Mouse (Mus musculus): ENCODE results near the gene Rnf121.
"Not testable (repeated sequence)": the region's sequence is repeated elsewhere in the genome, so short reads cannot be mapped to it uniquely, and the experiment has no call there.

Gene Rnf121

GRCm38 (mm10) chr7:102066363-102066762 lies 1.1 kb upstream of the Rnf121 start:
- no peak for ATAC-seq (ENCODE audit: insufficient number of reproducible peaks, low FRiP score, low TSS enrichment)

- no peak; the same call in 1 of the 2 replicates for ATAC-seq (ENCODE audit: insufficient number of reproducible peaks, low FRiP score, low TSS enrichment)
Observed at GRCm38 (mm10) chr7:102064655-102065045, 619 bp downstream of the Rnf121 start.

DNA sequence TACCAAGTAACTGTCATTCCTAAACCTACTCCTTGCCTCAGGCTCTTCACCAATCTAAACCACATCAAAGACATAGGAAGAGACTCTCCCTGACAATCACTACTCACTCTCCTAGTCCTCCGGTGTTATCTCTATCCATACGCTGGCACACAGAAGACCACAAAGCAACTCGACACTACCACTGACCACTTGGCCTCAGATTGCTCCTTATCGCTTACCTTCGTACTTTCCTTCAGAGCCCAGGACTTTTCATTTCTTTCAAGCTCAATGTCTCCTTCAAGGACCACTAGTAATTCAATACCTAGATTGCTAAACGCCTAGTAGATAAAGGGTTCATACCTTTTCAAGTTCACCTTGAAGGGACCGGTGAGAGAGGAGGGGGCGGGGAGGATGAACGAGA lies 1.4 kb downstream of the Rnf121 start:
- ATAC-seq (ENCODE audit: insufficient number of reproducible peaks, low FRiP score, low TSS enrichment): no peak

GRCm38 (mm10) chr7:102062203-102062602 lies 3.1 kb downstream of the Rnf121 start:
- ATAC-seq (ENCODE audit: insufficient number of reproducible peaks, low FRiP score, low TSS enrichment): no peak

- ATAC-seq (ENCODE audit: insufficient number of reproducible peaks, low FRiP score, low TSS enrichment): no peak
Observed at GRCm38 (mm10) chr7:102061353-102061752, 3.9 kb downstream of the Rnf121 start.

GRCm38 (mm10) chr7:102048524-102048923 lies 16.7 kb downstream of the Rnf121 start:
- not testable (repeated sequence) for ATAC-seq (ENCODE audit: insufficient number of reproducible peaks, low FRiP score, low TSS enrichment)

- no peak for ATAC-seq (ENCODE audit: insufficient number of reproducible peaks, low FRiP score, low TSS enrichment)
Observed at GRCm38 (mm10) chr7:102042314-102042713, 23.0 kb downstream of the Rnf121 start.

GRCm38 (mm10) chr7:102037318-102037717 lies 28.0 kb downstream of the Rnf121 start:
- ATAC-seq (ENCODE audit: insufficient number of reproducible peaks, low FRiP score, low TSS enrichment): no peak

DNA sequence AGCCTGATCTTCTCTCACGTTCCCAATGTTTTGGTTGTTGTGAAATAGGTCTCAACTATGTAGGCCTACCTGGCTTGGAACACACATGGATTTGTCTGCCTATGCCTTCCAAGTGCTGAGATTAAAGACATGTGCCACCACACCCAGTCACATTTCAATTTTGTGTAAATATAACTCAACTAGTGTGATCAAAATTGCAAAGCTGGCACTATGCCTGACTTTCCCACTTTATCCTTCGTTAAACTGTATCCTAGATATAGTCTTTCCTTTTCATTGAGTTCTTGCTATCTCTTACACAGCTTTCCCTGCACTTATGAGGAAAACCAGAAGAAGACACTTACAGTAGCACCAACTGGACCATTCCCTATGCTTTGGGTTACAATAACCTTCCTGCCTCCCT lies 29.7 kb downstream of the Rnf121 start:
- ATAC-seq (ENCODE audit: insufficient number of reproducible peaks, low FRiP score, low TSS enrichment): no peak

DNA sequence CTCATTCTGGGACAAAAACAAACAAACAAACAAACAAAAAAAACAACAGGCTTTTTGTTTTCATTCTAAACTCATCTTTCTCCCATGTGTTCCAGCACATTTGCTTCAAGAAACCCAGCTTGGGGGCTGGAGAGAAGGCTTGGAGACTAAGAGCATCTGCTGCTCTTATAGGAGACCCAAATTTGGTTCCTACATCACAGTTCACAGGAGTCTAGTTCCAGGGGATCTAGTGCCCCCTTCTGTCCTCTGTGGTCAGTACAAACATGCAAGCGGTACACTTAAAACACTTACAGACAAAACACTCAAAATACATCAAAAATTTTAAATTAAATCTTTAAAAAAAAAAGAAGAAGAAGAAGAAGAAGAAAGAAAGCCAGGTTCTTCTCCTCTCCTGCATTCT lies 30.4 kb downstream of the Rnf121 start:
- ATAC-seq (ENCODE audit: insufficient number of reproducible peaks, low FRiP score, low TSS enrichment): no peak

- ATAC-seq (ENCODE audit: insufficient number of reproducible peaks, low FRiP score, low TSS enrichment): no peak
Observed at GRCm38 (mm10) chr7:102025187-102026119, 39.8 kb downstream of the Rnf121 start.

- ATAC-seq (ENCODE audit: insufficient number of reproducible peaks, low FRiP score, low TSS enrichment): no peak
Observed at GRCm38 (mm10) chr7:102023821-102024220, 41.4 kb downstream of the Rnf121 start.

GRCm38 (mm10) chr7:102020934-102021333 lies 44.3 kb downstream of the Rnf121 start:
- ATAC-seq (ENCODE audit: insufficient number of reproducible peaks, low FRiP score, low TSS enrichment): not testable (repeated sequence)

- ATAC-seq (ENCODE audit: insufficient number of reproducible peaks, low FRiP score, low TSS enrichment): no peak
Observed at GRCm38 (mm10) chr7:102019362-102019761, 45.9 kb downstream of the Rnf121 start.

DNA sequence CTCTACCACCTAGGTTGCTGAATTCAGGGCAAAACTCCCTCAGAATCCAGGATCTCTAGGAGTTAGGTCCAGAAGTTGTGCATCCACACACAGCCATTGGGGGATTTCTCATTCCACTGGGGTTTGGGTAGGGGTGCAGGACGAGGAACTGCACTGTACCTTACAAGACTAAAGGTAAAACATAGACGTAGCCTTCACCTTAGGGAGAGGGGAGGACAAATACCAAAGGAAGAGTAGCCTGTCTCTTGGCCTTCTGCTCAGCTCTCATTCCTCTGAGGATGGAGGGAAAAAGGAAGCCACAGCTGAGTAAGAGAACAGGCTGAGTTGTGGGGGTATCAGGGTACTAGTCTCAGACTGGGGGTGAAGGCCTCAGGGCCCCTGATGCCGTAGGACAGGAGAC lies 46.7 kb downstream of the Rnf121 start, which contains the start of gene Il18bp:
Gene Il18bp (minus strand): TSS at position 101 of the 400 bp plus-strand sequence.
- no peak for ATAC-seq (ENCODE audit: insufficient number of reproducible peaks, low FRiP score, low TSS enrichment)

GRCm38 (mm10) chr7:102018034-102018433 lies 47.2 kb downstream of the Rnf121 start:
- ATAC-seq (ENCODE audit: insufficient number of reproducible peaks, low FRiP score, low TSS enrichment): 0 out of 2 replicates have a peak, but pooled peaks have one; percentile 17

- ATAC-seq (ENCODE audit: insufficient number of reproducible peaks, low FRiP score, low TSS enrichment): no peak
Observed at GRCm38 (mm10) chr7:102017452-102017851, 47.8 kb downstream of the Rnf121 start.

DNA sequence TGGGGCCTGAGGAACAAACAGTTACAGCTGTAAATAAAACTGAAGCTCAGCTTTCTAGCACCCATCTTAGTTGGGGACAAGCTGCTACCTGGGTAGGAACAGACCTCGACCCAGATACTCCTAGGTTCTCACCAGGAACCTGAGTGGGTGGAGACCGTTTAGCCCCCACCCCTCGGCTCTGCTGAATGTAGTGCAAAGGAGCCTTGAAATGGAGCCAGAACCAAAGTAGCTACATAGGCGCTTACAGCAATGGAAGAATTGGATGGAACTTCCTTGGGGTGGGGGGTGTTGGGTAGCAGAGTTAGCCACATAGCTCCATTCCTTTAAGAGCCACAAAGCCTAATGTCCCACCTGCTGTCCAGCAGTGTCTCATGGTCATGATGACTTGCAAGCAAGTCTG lies 48.3 kb downstream of the Rnf121 start:
- no peak for ATAC-seq (ENCODE audit: insufficient number of reproducible peaks, low FRiP score, low TSS enrichment)

DNA sequence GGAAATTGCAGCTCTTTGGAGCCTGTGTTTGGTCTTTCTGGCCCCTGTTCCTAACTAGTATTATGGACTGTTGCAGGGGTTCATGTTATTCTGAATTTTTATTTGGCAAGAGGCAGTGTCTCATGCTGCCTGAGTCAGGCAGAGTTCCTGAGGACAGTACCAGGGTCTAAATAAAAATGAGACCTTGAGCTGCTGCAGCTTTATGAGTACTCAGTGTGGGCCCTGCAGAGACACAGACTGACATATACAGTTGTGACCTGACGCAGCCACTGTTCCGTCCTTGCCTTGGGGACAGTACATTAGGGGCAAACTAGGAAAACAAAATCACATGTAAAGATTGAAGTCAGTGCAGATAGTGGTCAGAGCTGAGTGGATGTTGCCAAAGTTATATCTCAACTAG lies 50.3 kb downstream of the Rnf121 start:
- no peak for ATAC-seq (ENCODE audit: insufficient number of reproducible peaks, low FRiP score, low TSS enrichment)

- ATAC-seq (ENCODE audit: insufficient number of reproducible peaks, low FRiP score, low TSS enrichment): no peak
Observed at GRCm38 (mm10) chr7:102013416-102013815, 51.9 kb downstream of the Rnf121 start.

GRCm38 (mm10) chr7:102011855-102012254 lies 53.4 kb downstream of the Rnf121 start:
- no peak for ATAC-seq (ENCODE audit: insufficient number of reproducible peaks, low FRiP score, low TSS enrichment)

GRCm38 (mm10) chr7:102006520-102006919 lies 58.7 kb downstream of the Rnf121 start:
- no peak for ATAC-seq (ENCODE audit: insufficient number of reproducible peaks, low FRiP score, low TSS enrichment)

Measured in cerebellum, adult (tissue).